Mouse (Mus musculus) monocyte, adult 2 months (primary cell): ENCODE results near the gene Sh3gl1.

Experiments
- DNase-seq, 2 experiments: peaks; one replicate each; pipeline ENCODE4 v3.0.0; 2022; ENCODE audit warnings: low spot score in 2 of 2, low read depth in 1 of 2

Sh3gl1 gene

GRCm38 (mm10) chr17:56021161-56021910, 15.1 kb downstream of the Sh3gl1 start:
- no peak for DNase-seq

- no peak for DNase-seq
Measured at GRCm38 (mm10) chr17:56020400-56021084, 15.9 kb downstream of the Sh3gl1 start.

- DNase-seq, result no peak
Measured at GRCm38 (mm10) chr17:56018347-56019131, 17.9 kb downstream of the Sh3gl1 start.

GRCm38 (mm10) chr17:56017848-56018247, 18.6 kb downstream of the Sh3gl1 start:
- no peak for DNase-seq

- no peak for DNase-seq
Measured at GRCm38 (mm10) chr17:56016793-56017785, 19.3 kb downstream of the Sh3gl1 start.

- DNase-seq, result no peak
Measured at GRCm38 (mm10) chr17:56016382-56016781, 20.1 kb downstream of the Sh3gl1 start.

- no peak for DNase-seq
Measured at GRCm38 (mm10) chr17:56015293-56015692, 21.1 kb downstream of the Sh3gl1 start.

- no peak for DNase-seq
Measured at GRCm38 (mm10) chr17:56011441-56011840, 25.0 kb downstream of the Sh3gl1 start.

GRCm38 (mm10) chr17:56010681-56011080, 25.8 kb downstream of the Sh3gl1 start:
- peak; percentile 40 to 72 for DNase-seq

GRCm38 (mm10) chr17:56010255-56010654, 26.2 kb downstream of the Sh3gl1 start:
- no peak for DNase-seq

GRCm38 (mm10) chr17:56009962-56010240, 26.5 kb downstream of the Sh3gl1 start:
- DNase-seq, result no peak

GRCm38 (mm10) chr17:56009088-56009961, 27.1 kb downstream of the Sh3gl1 start:
- DNase-seq, result peak; percentile 52 to 76

- peak; percentile 70 to 79 for DNase-seq
Measured at GRCm38 (mm10) chr17:56008356-56009087, 27.9 kb downstream of the Sh3gl1 start.

GRCm38 (mm10) chr17:56007444-56008355, 28.7 kb downstream of the Sh3gl1 start:
- no peak for DNase-seq

- DNase-seq, result no peak
Measured at GRCm38 (mm10) chr17:56006956-56007355, 29.5 kb downstream of the Sh3gl1 start.

GRCm38 (mm10) chr17:56005415-56006061, 30.9 kb downstream of the Sh3gl1 start, which contains the start of the genes Stap2 and Mpnd:
TSS of gene Stap2 (minus strand) at chr17:56005584.
TSS of gene Mpnd (plus strand) at chr17:56005711.
- no peak for DNase-seq

GRCm38 (mm10) chr17:56003000-56003399, 33.4 kb downstream of the Sh3gl1 start:
- no peak for DNase-seq
